Mouse (Mus musculus) adrenal gland, postnatal 36 days (tissue): ENCODE measurements around the gene Casc1. TPM values are rescaled to one million over a fixed set of nuclear protein-coding genes. Genes with fewer than 3 reads are reported as not detected.
"Not testable (repeated sequence)": the region's sequence is repeated elsewhere in the genome, so short reads cannot be mapped to it uniquely, and the experiment has no call there.

Experiments
- DNase-seq, 2 experiments: peaks; one replicate each; pipeline ENCODE4 v3.0.0; 2021; ENCODE audit warnings: mixed read lengths in 1 of 2
- total RNA-seq, 2 experiments: library from RNA; stranded (reverse); gene quantifications; 2 replicates each; pipeline ENCODE4 v1.2.3; 2021

Gene Casc1
- total RNA-seq, 2 experiments from 2014 or later = 0.33 to 0.63 TPM

GRCm38 (mm10) chr6:145136831-145137230, 74.0 kb downstream of the Casc1 start:
- no peak for DNase-seq

- peak in 1 of 2 experiments; percentile 14 for DNase-seq
These were observed 75.0 kb downstream of the Casc1 start for GRCm38 (mm10) chr6:145135804-145136203.

GRCm38 (mm10) chr6:145135295-145135694, 75.5 kb downstream of the Casc1 start:
- DNase-seq = no peak

- not testable (repeated sequence) for DNase-seq
These were observed 77.8 kb downstream of the Casc1 start for GRCm38 (mm10) chr6:145132969-145133368.

- DNase-seq = no peak
These were observed 78.8 kb downstream of the Casc1 start for GRCm38 (mm10) chr6:145131991-145132390.

- no peak for DNase-seq
These were observed 81.2 kb downstream of the Casc1 start for GRCm38 (mm10) chr6:145129563-145129962.

- DNase-seq = no peak
These were observed 83.2 kb downstream of the Casc1 start for GRCm38 (mm10) chr6:145127652-145128051.

- DNase-seq = peak; percentile 16 to 39
These were observed 85.2 kb downstream of the Casc1 start for GRCm38 (mm10) chr6:145125591-145126113.

Other genes starting within 250 kb of the Casc1 start
- gene Bcat1, start 134.8 kb downstream of the Casc1 start, total RNA-seq = 10 to 100 TPM; 14.2 to 23.4 TPM
- 1 to 10 TPM; 1.9 to 2.2 TPM for gene Lrmp, start 95.4 kb downstream of the Casc1 start, total RNA-seq
- gene Etfrf1, start 129 bp upstream of the Casc1 start, total RNA-seq = 100 to 1,000 TPM in 1 of 2 experiments, 10 to 100 TPM in 1; 87.3 to 144 TPM
- 10 to 100 TPM; 41.9 to 54.2 TPM for gene Kras, start 39.2 kb upstream of the Casc1 start, total RNA-seq